Mouse (Mus musculus) regulatory T cell (primary cell): ENCODE data around the gene Zfp219.
"Not testable (repeated sequence)": the region's sequence is repeated elsewhere in the genome, so short reads cannot be mapped to it uniquely, and the experiment has no call there.

Experiments
- in situ Hi-C: fragments of 300-600 bp; cut with MboI, MseI; formaldehyde crosslinking; loops from one replicate; pipeline ENCODE4 v1.15.1; 2025; ENCODE audit warnings: high pct_unique_total_duplicates

The Zfp219 gene

GRCm38 (mm10) chr14:52020486-52021137 is at the start of gene Zfp219:
Gene Zfp219, minus strand, starts transcription at chr14:52020733.
- in situ Hi-C loops = no loop called here

GRCm38 (mm10) chr14:52066135-52066534 is 45.6 kb upstream of the Zfp219 start:
- in situ Hi-C loops = no loop called here

- in situ Hi-C loops = no loop called here
Measured at GRCm38 (mm10) chr14:52061798-52062197, 41.3 kb upstream of the Zfp219 start.

GRCm38 (mm10) chr14:52060800-52061199 is 40.3 kb upstream of the Zfp219 start:
- in situ Hi-C loops = no loop called here

- in situ Hi-C loops = no loop called here
Measured at GRCm38 (mm10) chr14:52059982-52060381, 39.4 kb upstream of the Zfp219 start.

- in situ Hi-C loops = not testable (repeated sequence)
Measured at GRCm38 (mm10) chr14:52052720-52053119, 32.2 kb upstream of the Zfp219 start.

GRCm38 (mm10) chr14:52045966-52046565 is 25.5 kb upstream of the Zfp219 start:
- in situ Hi-C loops = loop anchor here (5.0 kb wide), 1 partner anchor 86 kb away; no protein-coding TSS in a partner anchor

- in situ Hi-C loops = loop anchor here (5.0 kb wide), 1 partner anchor 87 kb away; no protein-coding TSS in a partner anchor
Measured at GRCm38 (mm10) chr14:52044901-52045678, 24.6 kb upstream of the Zfp219 start.

- in situ Hi-C loops = no loop called here
Measured at GRCm38 (mm10) chr14:52043446-52043845, 22.9 kb upstream of the Zfp219 start.

GRCm38 (mm10) chr14:52042359-52042758 is 21.8 kb upstream of the Zfp219 start, which contains the start of gene Olfr221:
Gene Olfr221, minus strand, starts transcription at chr14:52042459.
- in situ Hi-C loops = not testable (repeated sequence)

GRCm38 (mm10) chr14:52039332-52039731 is 18.8 kb upstream of the Zfp219 start:
- in situ Hi-C loops = no loop called here

GRCm38 (mm10) chr14:52035926-52036325 is 15.4 kb upstream of the Zfp219 start:
- in situ Hi-C loops = no loop called here

- in situ Hi-C loops = no loop called here
Measured at GRCm38 (mm10) chr14:52026342-52026741, 5.8 kb upstream of the Zfp219 start.

GRCm38 (mm10) chr14:52024133-52024532 is 3.6 kb upstream of the Zfp219 start:
- in situ Hi-C loops = no loop called here

- in situ Hi-C loops = no loop called here
Measured at GRCm38 (mm10) chr14:52022709-52023459, 2.4 kb upstream of the Zfp219 start.

- in situ Hi-C loops = no loop called here
Measured at GRCm38 (mm10) chr14:52022244-52022708, 1.7 kb upstream of the Zfp219 start.

- in situ Hi-C loops = no loop called here
Measured at GRCm38 (mm10) chr14:52021568-52022212, 1.2 kb upstream of the Zfp219 start.

GRCm38 (mm10) chr14:52021138-52021529 is 601 bp upstream of the Zfp219 start:
- in situ Hi-C loops = no loop called here

- in situ Hi-C loops = no loop called here
Measured at GRCm38 (mm10) chr14:52019590-52020340, 768 bp downstream of the Zfp219 start.

GRCm38 (mm10) chr14:52019051-52019589 is 1.4 kb downstream of the Zfp219 start:
- in situ Hi-C loops = no loop called here
